In the genomic region with DNA sequence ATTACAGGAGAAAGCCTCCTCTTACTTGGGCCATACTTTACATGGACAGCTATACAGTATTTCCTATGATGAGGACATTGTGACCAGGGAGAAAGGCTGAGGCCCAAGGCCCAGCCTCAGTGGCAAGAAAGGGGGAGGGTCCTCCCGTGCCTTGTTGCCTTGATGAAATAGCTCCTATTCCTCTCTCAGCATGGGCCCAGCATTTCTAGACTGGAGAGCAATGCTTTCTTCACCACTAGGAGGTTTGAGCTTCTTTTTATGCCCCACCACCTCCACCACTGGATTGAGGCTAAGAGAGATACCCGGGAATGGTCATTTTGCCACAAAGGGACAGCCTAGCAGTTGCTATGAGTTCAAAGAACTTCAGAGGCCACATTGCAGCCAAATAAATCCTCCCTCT, we compare ENCODE assay signal across 23 mouse cellular contexts. TPM values are rescaled to one million over a fixed set of nuclear protein-coding genes. Genes with fewer than 3 reads are reported as not detected.
DNase-seq lines count a peak whose midpoint lies in the region; ATAC-seq and TF ChIP-seq lines count a peak whose summit lies in the region.
"Had no signal": no experiment of that assay in that cellular context is flagged by ENCODE, and none has a peak within 500 bp of the region (broad histone marks: within the 10 kb centered on the region; RNA-seq: fewer than 3 reads in every experiment).

No protein-coding gene starts in this region.

- H3K27ac ChIP-seq in hindbrain, embryonic 13.5 days, result peak overlapping the region; percentile 100
- H3K27ac ChIP-seq in hindbrain, embryonic 11.5 days (ENCODE audit: low read depth, low read length), result no peak overlapping the region; the same call in 1 of the 2 replicates
- H3K27ac ChIP-seq in lung, postnatal 0 days (ENCODE audit: low read length), result no peak overlapping the region
- peak overlapping the region; percentile 100 for H3K27ac ChIP-seq in neural tube, embryonic 14.5 days (ENCODE audit: low read depth, low read length)
- H3K27ac ChIP-seq: embryonic facial prominence, embryonic 10.5 days; limb, embryonic 13.5 days; liver, embryonic 15.5 days had no signal

- no peaks in the 10 kb centered on the region; the same call in none of the 2 replicates for H3K4me1 ChIP-seq in hindbrain, embryonic 13.5 days (replicated peaks)
- H3K4me1 ChIP-seq in hindbrain, embryonic 11.5 days (replicated peaks; ENCODE audit: control insufficient read depth, insufficient read depth, low read length), result no peaks in the 10 kb centered on the region
- H3K4me1 ChIP-seq in lung, postnatal 0 days (ENCODE audit: insufficient read depth, low read depth, low read length), result no peaks in the 10 kb centered on the region
- H3K4me1 ChIP-seq in neural tube, embryonic 14.5 days (ENCODE audit: control insufficient read depth, insufficient read depth, low read length), result peaks cover 34% of the 10 kb centered on the region
- H3K4me1 ChIP-seq: liver, embryonic 15.5 days had no signal

- TF ChIP-seq CTCF in lung, postnatal 0 days (IDR thresholded peaks at IDR 0.05), result peak; percentile 31

- peak overlapping the region; percentile 57 for H3K4me3 ChIP-seq in hindbrain, embryonic 13.5 days
- no peak overlapping the region for H3K4me3 ChIP-seq in hindbrain, embryonic 11.5 days (ENCODE audit: low read depth, low read length)
- H3K4me3 ChIP-seq in lung, postnatal 0 days (ENCODE audit: low read depth, low read length), result no peak overlapping the region
- peak overlapping the region; percentile 95 for H3K4me3 ChIP-seq in neural tube, embryonic 14.5 days (ENCODE audit: low read depth, low read length)
- H3K4me3 ChIP-seq: embryonic facial prominence, embryonic 10.5 days; erythroblast, embryonic 14.5 days; heart, embryonic 12.5 days; limb, embryonic 13.5 days; liver, embryonic 15.5 days had no signal

- peak overlapping the region; percentile 83 for H3K4me2 ChIP-seq in hindbrain, embryonic 13.5 days
- H3K4me2 ChIP-seq in hindbrain, embryonic 11.5 days (replicated peaks; ENCODE audit: low read depth, low read length), result no peak overlapping the region
- no peak overlapping the region for H3K4me2 ChIP-seq in lung, postnatal 0 days (replicated peaks; ENCODE audit: low read depth, low read length)
- H3K4me2 ChIP-seq in neural tube, embryonic 14.5 days (ENCODE audit: low read depth, low read length), result peak overlapping the region; percentile 100
- H3K4me2 ChIP-seq: heart, embryonic 12.5 days; limb, embryonic 13.5 days; liver, embryonic 15.5 days had no signal

- peak overlapping the region; percentile 99 for H3K9ac ChIP-seq in hindbrain, embryonic 13.5 days
- H3K9ac ChIP-seq in hindbrain, embryonic 11.5 days (ENCODE audit: low read depth, low read length), result no peak overlapping the region
- H3K9ac ChIP-seq in lung, postnatal 0 days (replicated peaks; ENCODE audit: low read depth), result no peak overlapping the region
- peak overlapping the region; percentile 100 for H3K9ac ChIP-seq in neural tube, embryonic 14.5 days (replicated peaks; ENCODE audit: low read depth, low read length)
- H3K9ac ChIP-seq: heart, embryonic 12.5 days; limb, embryonic 13.5 days; liver, embryonic 15.5 days had no signal

- no peaks in the 10 kb centered on the region for H3K36me3 ChIP-seq in hindbrain, embryonic 13.5 days
- H3K36me3 ChIP-seq in hindbrain, embryonic 11.5 days (ENCODE audit: control insufficient read depth, insufficient read depth, low read length), result no peaks in the 10 kb centered on the region
- no peaks in the 10 kb centered on the region for H3K36me3 ChIP-seq in lung, postnatal 0 days (ENCODE audit: insufficient read depth, low read length)
- peaks cover 14% of the 10 kb centered on the region for H3K36me3 ChIP-seq in neural tube, embryonic 14.5 days (ENCODE audit: control insufficient read depth, insufficient read depth, low read length)
- H3K36me3 ChIP-seq: embryonic facial prominence, embryonic 10.5 days; heart, embryonic 12.5 days; limb, embryonic 13.5 days; liver, embryonic 15.5 days had no signal

- no peaks in the 10 kb centered on the region for H3K9me3 ChIP-seq in hindbrain, embryonic 13.5 days
- no peaks in the 10 kb centered on the region for H3K9me3 ChIP-seq in hindbrain, embryonic 11.5 days (ENCODE audit: control insufficient read depth, low read length)
- H3K9me3 ChIP-seq in lung, postnatal 0 days (ENCODE audit: low read length), result no peaks in the 10 kb centered on the region
- H3K9me3 ChIP-seq in neural tube, embryonic 14.5 days (ENCODE audit: control insufficient read depth, low read length), result no peaks in the 10 kb centered on the region
- H3K9me3 ChIP-seq: embryonic facial prominence, embryonic 10.5 days; heart, embryonic 12.5 days; limb, embryonic 13.5 days; liver, embryonic 15.5 days had no signal

- H3K27me3 ChIP-seq in hindbrain, embryonic 13.5 days, result peaks cover 96% of the 10 kb centered on the region
- peaks cover 97% of the 10 kb centered on the region for H3K27me3 ChIP-seq in hindbrain, embryonic 11.5 days (ENCODE audit: control insufficient read depth, insufficient read depth, low read length)
- peaks cover 82% of the 10 kb centered on the region for H3K27me3 ChIP-seq in lung, postnatal 0 days (replicated peaks; ENCODE audit: insufficient read depth, low read length)
- H3K27me3 ChIP-seq in neural tube, embryonic 14.5 days (ENCODE audit: control insufficient read depth, insufficient read depth, low read length), result no peaks in the 10 kb centered on the region

- 0% methylated on average over 2 of the region's 2 CpGs for WGBS in hindbrain, embryonic 13.5 days
- WGBS in hindbrain, embryonic 11.5 days, result 2% methylated on average over 2 of the region's 2 CpGs
- WGBS in lung, postnatal 0 days, result 42% methylated on average over 2 of the region's 2 CpGs
- WGBS in neural tube, embryonic 14.5 days, result 0% methylated on average over 2 of the region's 2 CpGs

- DNase-seq in hindbrain, embryonic 11.5 days (ENCODE audit: low spot score), result no peak
- no peak for DNase-seq in lung, postnatal 0 days (ENCODE audit: low spot score)
- no peak for DNase-seq in lung, postnatal 4 days
- DNase-seq in adrenal gland, adult 8-10 months, result no peak
- DNase-seq in left cerebral cortex, adult 9 months (ENCODE audit: low spot score in 2 of 2), result no peak
- DNase-seq: cerebellum, adult 11 months; cerebellum, postnatal 25 days; heart, postnatal 36 days; kidney, postnatal 10 days; layer of hippocampus, adult 9-11 months; lung, postnatal 14 days; right cerebral cortex, adult 18-20 months had no signal

- no peak for ATAC-seq in hindbrain, embryonic 13.5 days (ENCODE audit: low FRiP score)
- ATAC-seq in hindbrain, embryonic 11.5 days (ENCODE audit: low FRiP score), result no peak
- no peak for ATAC-seq in lung, postnatal 0 days
- no peak for ATAC-seq in neural tube, embryonic 14.5 days (ENCODE audit: low read depth)
- ATAC-seq: forebrain, embryonic 14.5 days had no signal

- no peak for TF ChIP-seq EP300 in lung, postnatal 0 days (IDR thresholded peaks at IDR 0.05)

RNA-seq across cellular contexts. Expression of a gene that starts 4.7 kb away (rescaled TPM):
- 81.9 and 132 TPM in 2 replicates for polyA plus RNA-seq in hindbrain, embryonic 13.5 days (2015; fragmentation: Nextera tagmentation; extraction: Ambion mirVana)
- 15.9 and 38.5 TPM in 2 replicates for polyA plus RNA-seq in hindbrain, embryonic 11.5 days (2014; fragmentation: Nextera tagmentation; extraction: Ambion mirVana)
- 7.3 and 7.4 TPM in 2 replicates for polyA plus RNA-seq in lung, postnatal 0 days (2015; fragmentation: Nextera tagmentation; extraction: Ambion mirVana)
- 138 and 141 TPM in 2 replicates for polyA plus RNA-seq in neural tube, embryonic 14.5 days (2014; fragmentation: Nextera tagmentation; extraction: Ambion mirVana)
- 10 to 100 TPM; 56.4 to 77.8 (median 59.5) TPM for total RNA-seq in adrenal gland, adult 8-10 months (2022)
- total RNA-seq: heart, postnatal 36 days; left cerebral cortex, postnatal 10 days; monocyte, adult 5-6 weeks had no signal
- polyA plus RNA-seq: embryonic facial prominence, embryonic 10.5 days; erythroblast, embryonic 14.5 days; forebrain, embryonic 14.5 days; heart, embryonic 12.5 days had no signal

RNA-seq across cellular contexts. Expression of a gene that starts 6.1 kb away (rescaled TPM):
- 196 and 216 TPM in 2 replicates for polyA plus RNA-seq in hindbrain, embryonic 13.5 days (2015; fragmentation: Nextera tagmentation; extraction: Ambion mirVana)
- polyA plus RNA-seq in hindbrain, embryonic 11.5 days (2014; fragmentation: Nextera tagmentation; extraction: Ambion mirVana), result 33.1 and 42.5 TPM in 2 replicates
- polyA plus RNA-seq in lung, postnatal 0 days (2015; fragmentation: Nextera tagmentation; extraction: Ambion mirVana), result 16.8 and 17.3 TPM in 2 replicates
- 49.1 and 52.4 TPM in 2 replicates for polyA plus RNA-seq in neural tube, embryonic 14.5 days (2014; fragmentation: Nextera tagmentation; extraction: Ambion mirVana)
- 10 to 100 TPM; 25.2 to 38.3 (median 26.7) TPM for total RNA-seq in adrenal gland, adult 8-10 months (2022)
- total RNA-seq: left cerebral cortex, postnatal 10 days; monocyte, adult 5-6 weeks had no signal
- polyA plus RNA-seq: erythroblast, embryonic 14.5 days; forebrain, embryonic 14.5 days had no signal

RNA-seq across cellular contexts. Expression of a gene that starts 10.6 kb away (rescaled TPM):
- 21.5 and 33.2 TPM in 2 replicates for polyA plus RNA-seq in hindbrain, embryonic 13.5 days (2015; fragmentation: Nextera tagmentation; extraction: Ambion mirVana)
- polyA plus RNA-seq in hindbrain, embryonic 11.5 days (2014; fragmentation: Nextera tagmentation; extraction: Ambion mirVana), result 4.0 and 11.2 TPM in 2 replicates
- polyA plus RNA-seq in lung, postnatal 0 days (2015; fragmentation: Nextera tagmentation; extraction: Ambion mirVana), result 1.3 and 1.9 TPM in 2 replicates
- 120 and 133 TPM in 2 replicates for polyA plus RNA-seq in neural tube, embryonic 14.5 days (2014; fragmentation: Nextera tagmentation; extraction: Ambion mirVana)
- total RNA-seq in adrenal gland, adult 8-10 months (2022), result 10 to 100 TPM; 44.6 to 62.9 (median 53.0) TPM
- total RNA-seq: CH12.LX; heart, postnatal 36 days; left cerebral cortex, postnatal 10 days; monocyte, adult 5-6 weeks had no signal
- polyA plus RNA-seq: embryonic facial prominence, embryonic 10.5 days; erythroblast, embryonic 14.5 days; forebrain, embryonic 14.5 days had no signal

RNA-seq across cellular contexts. Expression of a gene that starts 15.3 kb away (rescaled TPM):
- 19.2 and 27.2 TPM in 2 replicates for polyA plus RNA-seq in hindbrain, embryonic 13.5 days (2015; fragmentation: Nextera tagmentation; extraction: Ambion mirVana)
- 3.1 and 7.0 TPM in 2 replicates for polyA plus RNA-seq in hindbrain, embryonic 11.5 days (2014; fragmentation: Nextera tagmentation; extraction: Ambion mirVana)
- polyA plus RNA-seq in lung, postnatal 0 days (2015; fragmentation: Nextera tagmentation; extraction: Ambion mirVana), result 0.23 and 0.35 TPM in 2 replicates
- polyA plus RNA-seq in neural tube, embryonic 14.5 days (2014; fragmentation: Nextera tagmentation; extraction: Ambion mirVana), result 78.6 and 120 TPM in 2 replicates
- 10 to 100 TPM; 50.4 to 99.8 (median 83.6) TPM for total RNA-seq in adrenal gland, adult 8-10 months (2022)
- total RNA-seq: CH12.LX; heart, postnatal 36 days; left cerebral cortex, postnatal 10 days; monocyte, adult 5-6 weeks had no signal
- polyA plus RNA-seq: embryonic facial prominence, embryonic 10.5 days; erythroblast, embryonic 14.5 days; forebrain, embryonic 14.5 days; heart, embryonic 12.5 days; liver, embryonic 15.5 days had no signal

RNA-seq across cellular contexts. Expression of a gene that starts 21.1 kb away (rescaled TPM):
- 9.5 and 11.3 TPM in 2 replicates for polyA plus RNA-seq in hindbrain, embryonic 13.5 days (2015; fragmentation: Nextera tagmentation; extraction: Ambion mirVana)
- polyA plus RNA-seq in hindbrain, embryonic 11.5 days (2014; fragmentation: Nextera tagmentation; extraction: Ambion mirVana), result 3.5 and 5.1 TPM in 2 replicates
- 2.6 and 3.0 TPM in 2 replicates for polyA plus RNA-seq in lung, postnatal 0 days (2015; fragmentation: Nextera tagmentation; extraction: Ambion mirVana)
- polyA plus RNA-seq in neural tube, embryonic 14.5 days (2014; fragmentation: Nextera tagmentation; extraction: Ambion mirVana), result 3.4 and 4.1 TPM in 2 replicates
- total RNA-seq in adrenal gland, adult 8-10 months (2022), result 10 to 100 TPM; 19.9 to 45.3 (median 27.0) TPM
- total RNA-seq: left cerebral cortex, postnatal 10 days had no signal
- polyA plus RNA-seq: erythroblast, embryonic 14.5 days; forebrain, embryonic 14.5 days had no signal

Comparison
In these comparisons a context has a peak if more than half of its experiments do, and no peak if none do; other contexts are left out.
1. H3K27ac ChIP-seq: peak in hindbrain, embryonic 13.5 days (single experiment) and neural tube, embryonic 14.5 days (single experiment); none in hindbrain, embryonic 11.5 days (single experiment) and lung, postnatal 0 days (single experiment).
2. H3K4me2 ChIP-seq: peak in hindbrain, embryonic 13.5 days (single experiment) and neural tube, embryonic 14.5 days (single experiment); none in hindbrain, embryonic 11.5 days (single experiment) and lung, postnatal 0 days (single experiment).
3. H3K4me3 ChIP-seq: peak in hindbrain, embryonic 13.5 days (single experiment) and neural tube, embryonic 14.5 days (single experiment); none in hindbrain, embryonic 11.5 days (single experiment) and lung, postnatal 0 days (single experiment).
4. H3K9ac ChIP-seq: peak in hindbrain, embryonic 13.5 days (single experiment) and neural tube, embryonic 14.5 days (single experiment); none in hindbrain, embryonic 11.5 days (single experiment) and lung, postnatal 0 days (single experiment).